Mouse (Mus musculus) brown adipose tissue, adult 24 weeks (tissue): ENCODE data around the gene Zfp488. TPM values are rescaled to one million over a fixed set of nuclear protein-coding genes. Genes with fewer than 3 reads are reported as not detected.

ENCODE experiments used
- H3K27ac ChIP-seq: fragments of 200-500 bp; replicated peaks from 2 replicates; pipeline ENCODE4 v1.5.1; 2012; ENCODE audit warnings: low read depth, mild to moderate bottlenecking, low read length
- H3K4me1 ChIP-seq: fragments of 200-500 bp; 2 replicates; pipeline ENCODE4 v1.6.1; 2012; ENCODE audit warnings: low read length, mixed read lengths; ENCODE audit not compliant: control insufficient read depth, insufficient read depth, insufficient read length
- H3K4me3 ChIP-seq: fragments of 200-500 bp; 2 replicates; pipeline ENCODE4 v1.5.1; 2012; ENCODE audit warnings: low read depth, mild to moderate bottlenecking, low read length, moderate library complexity; ENCODE audit not compliant: insufficient read depth
- polyA plus RNA-seq: library from polyadenylated mRNA; stranded (reverse); fragments of >200 nt; gene quantifications from 2 replicates; pipeline ENCODE4 v1.2.4, GENCODE M21; 2012; ENCODE audit not compliant: missing spikeins, insufficient read depth, insufficient read length

Gene Zfp488
- polyA plus RNA-seq, 1 experiment = not detected

- Histone ChIP-seq H3K4me3 (no peak overlapping the region), H3K27ac (no peak overlapping the region), H3K4me1 (no peaks in the 10 kb centered on the region)
These were observed 55.8 kb downstream of the Zfp488 start for GRCm38 (mm10) chr14:33922771-33923167.

GRCm38 (mm10) chr14:33920727-33921559, 57.6 kb downstream of the Zfp488 start:
- Histone ChIP-seq H3K4me1 (no peaks in the 10 kb centered on the region), H3K27ac (no peak overlapping the region), H3K4me3 (no peak overlapping the region)

Other genes starting within 250 kb of the Zfp488 start
- 1.2 and 1.7 TPM in 2 replicates for gene Gdf10, start 55.2 kb downstream of the Zfp488 start, polyA plus RNA-seq
- gene Gdf2, start 37.7 kb downstream of the Zfp488 start, polyA plus RNA-seq = not detected in 2 replicates
- gene Rbp3, start 24.8 kb downstream of the Zfp488 start, polyA plus RNA-seq = not detected in 2 replicates
- not detected in 2 replicates for gene Gm30083, start 36.4 kb upstream of the Zfp488 start, polyA plus RNA-seq
- not detected in 2 replicates for gene Gm5460, start 38.0 kb upstream of the Zfp488 start, polyA plus RNA-seq
- gene Antxrl, start 73.9 kb upstream of the Zfp488 start, polyA plus RNA-seq = not detected in 2 replicates
- 2.2 and 4.6 TPM in 2 replicates for gene Anxa8, start 107.2 kb upstream of the Zfp488 start, polyA plus RNA-seq
- not detected in 2 replicates for gene A630023A22Rik, start 124.0 kb upstream of the Zfp488 start, polyA plus RNA-seq
- not detected in 2 replicates for gene Npy4r, start 173.7 kb upstream of the Zfp488 start, polyA plus RNA-seq
- 0.12 and 1.2 TPM in 2 replicates for gene Gprin2, start 222.9 kb upstream of the Zfp488 start, polyA plus RNA-seq
- 0.29 TPM in 1 of 2 replicates, not detected in the other for gene Syt15, start 240.8 kb upstream of the Zfp488 start, polyA plus RNA-seq